Mouse (Mus musculus): Measurements from ENCODE around the gene Tomm7. TPM values are rescaled to one million over a fixed set of nuclear protein-coding genes. Genes with fewer than 3 reads are reported as not detected.
"Not testable (repeated sequence)": the region's sequence is repeated elsewhere in the genome, so short reads cannot be mapped to it uniquely, and the experiment has no call there.

Tomm7 gene
- polyA plus RNA-seq, 1 experiment from 2014 or later, result 81.3 TPM

GRCm38 (mm10) chr5:23862291-23862690, 18.3 kb upstream of the Tomm7 start:
- no peak overlapping the region for H3K27ac ChIP-seq (replicated peaks)
- peaks cover 1% of the 10 kb centered on the region; the same call in 1 of the 2 replicates for H3K36me3 ChIP-seq
- WGBS, result 80% methylated on average over 5 of the region's 5 CpGs
- no peak overlapping the region for H3K9ac ChIP-seq
- H3K4me3 ChIP-seq, result no peak overlapping the region
- no peak overlapping the region for H3K4me2 ChIP-seq
- no peak for ATAC-seq (ENCODE audit: low FRiP score, low read depth)
- no peaks in the 10 kb centered on the region for H3K4me1 ChIP-seq (replicated peaks)
- H3K9me3 ChIP-seq, result no peaks in the 10 kb centered on the region
- H3K27me3 ChIP-seq, result no peaks in the 10 kb centered on the region

DNA sequence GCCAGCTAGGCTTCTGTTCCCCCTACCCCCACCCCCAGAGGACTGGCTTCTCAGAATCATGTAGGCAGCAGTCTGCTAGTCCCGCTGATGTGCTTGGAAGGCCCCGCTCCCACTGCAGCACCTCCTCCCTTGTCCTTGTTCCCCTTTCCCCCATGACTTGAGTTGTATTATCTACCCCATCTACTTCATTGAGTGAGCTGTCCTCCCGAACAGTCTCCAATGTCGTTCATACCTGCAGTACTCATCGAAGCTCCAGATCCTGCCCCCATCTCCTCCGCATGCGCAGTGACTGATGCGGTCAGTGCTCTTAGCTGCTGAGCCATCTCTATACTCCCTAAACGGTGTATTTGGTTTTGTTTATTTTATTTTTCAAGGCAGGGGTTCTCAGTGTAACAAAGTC, 17.8 kb upstream of the Tomm7 start:
- Histone ChIP-seq H3K9me3 (no peaks in the 10 kb centered on the region), H3K9ac (no peak overlapping the region), H3K36me3 (peaks cover 6% of the 10 kb centered on the region; the same call in 1 of the 2 replicates), H3K4me3 (no peak overlapping the region), H3K4me1 (replicated peaks) (no peaks in the 10 kb centered on the region), H3K27me3 (no peaks in the 10 kb centered on the region), H3K27ac (replicated peaks) (no peak overlapping the region), H3K4me2 (no peak overlapping the region)
- WGBS, result 93% methylated on average over 9 of the region's 9 CpGs
- ATAC-seq (ENCODE audit: low FRiP score, low read depth), result no peak

GRCm38 (mm10) chr5:23859896-23860295, 15.9 kb upstream of the Tomm7 start:
- no peak for ATAC-seq (ENCODE audit: low FRiP score, low read depth)
- H3K27ac ChIP-seq (replicated peaks), result no peak overlapping the region
- H3K9ac ChIP-seq, result no peak overlapping the region
- H3K9me3 ChIP-seq, result no peaks in the 10 kb centered on the region
- H3K4me1 ChIP-seq (replicated peaks), result no peaks in the 10 kb centered on the region
- H3K36me3 ChIP-seq, result peaks cover 19% of the 10 kb centered on the region
- H3K27me3 ChIP-seq, result no peaks in the 10 kb centered on the region
- no peak overlapping the region for H3K4me3 ChIP-seq
- WGBS, result 67% methylated on average over 5 of the region's 5 CpGs
- no peak overlapping the region for H3K4me2 ChIP-seq

DNA sequence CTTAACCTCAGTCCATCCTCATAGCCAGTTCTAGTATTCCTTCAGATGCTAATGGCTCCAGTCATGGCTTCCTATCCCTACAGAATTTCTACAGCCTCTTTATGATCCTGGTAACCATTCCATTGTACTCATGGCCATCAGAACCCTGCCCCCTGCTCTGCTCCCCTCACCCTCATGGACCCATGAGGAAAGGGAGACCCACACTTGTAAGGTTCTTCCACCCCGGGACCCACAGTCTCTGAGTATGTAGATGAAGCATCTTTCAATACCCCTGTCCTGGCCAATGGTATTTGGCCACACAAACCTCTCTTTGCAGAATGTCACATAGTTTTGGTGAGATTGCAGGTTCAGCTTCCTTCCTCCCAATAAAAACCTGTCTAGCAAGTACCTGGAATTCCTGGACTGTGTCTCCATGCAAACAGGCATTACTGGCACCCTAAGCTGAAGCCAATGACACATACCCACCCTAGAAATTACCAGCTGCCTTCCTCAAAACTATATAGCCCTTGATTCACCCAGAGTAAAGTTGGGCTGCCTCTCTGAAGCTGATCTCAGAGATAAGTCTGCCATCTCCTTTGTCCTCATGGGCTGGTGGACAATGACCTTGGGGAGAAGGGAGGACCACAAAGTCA, 15.2 kb upstream of the Tomm7 start:
- Histone ChIP-seq H3K9ac (no peak overlapping the region), H3K27ac (replicated peaks) (no peak overlapping the region), H3K36me3 (peaks cover 26% of the 10 kb centered on the region), H3K4me1 (replicated peaks) (no peaks in the 10 kb centered on the region), H3K4me3 (no peak overlapping the region), H3K4me2 (no peak overlapping the region), H3K9me3 (no peaks in the 10 kb centered on the region), H3K27me3 (no peaks in the 10 kb centered on the region)
- 83% methylated on average over 1 of the region's 1 CpGs for WGBS
- no peak for ATAC-seq (ENCODE audit: low FRiP score, low read depth)

DNA sequence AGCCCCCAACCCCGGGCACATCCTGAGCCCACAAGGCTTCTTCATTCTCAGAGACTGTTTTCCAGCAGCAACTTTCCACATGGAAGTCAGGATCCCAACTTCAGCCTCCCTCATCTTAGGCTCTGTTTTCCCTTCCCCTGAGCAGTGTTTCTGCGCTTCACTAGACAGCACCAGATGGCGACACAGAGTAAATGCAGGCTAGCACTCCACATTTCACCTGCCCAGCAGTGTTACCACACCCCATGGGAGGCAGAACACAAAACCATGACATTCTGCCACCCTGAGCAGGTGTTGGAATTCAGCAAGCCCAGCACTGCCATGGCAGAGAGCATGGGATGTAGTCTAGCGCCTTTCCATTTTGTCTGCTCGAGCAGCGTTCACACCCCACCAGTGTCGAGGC, 14.7 kb upstream of the Tomm7 start:
- Histone ChIP-seq H3K36me3 (peaks cover 31% of the 10 kb centered on the region), H3K27me3 (no peaks in the 10 kb centered on the region)
- 85% methylated on average over 7 of the region's 7 CpGs for WGBS

GRCm38 (mm10) chr5:23858001-23858400, 14.0 kb upstream of the Tomm7 start:
- no peak for ATAC-seq (ENCODE audit: low FRiP score, low read depth)
- Histone ChIP-seq H3K36me3 (peaks cover 37% of the 10 kb centered on the region), H3K9me3 (no peaks in the 10 kb centered on the region), H3K4me1 (replicated peaks) (no peaks in the 10 kb centered on the region), H3K4me3 (no peak overlapping the region), H3K4me2 (no peak overlapping the region), H3K27ac (replicated peaks) (no peak overlapping the region), H3K27me3 (no peaks in the 10 kb centered on the region), H3K9ac (no peak overlapping the region)
- WGBS, result 82% methylated on average over 3 of the region's 3 CpGs

More for the DNA sequence above, 14.7 kb upstream of the Tomm7 start:
- Histone ChIP-seq H3K4me2 (no peak overlapping the region), H3K4me1 (replicated peaks) (no peaks in the 10 kb centered on the region), H3K27ac (replicated peaks) (no peak overlapping the region), H3K9me3 (no peaks in the 10 kb centered on the region), H3K4me3 (no peak overlapping the region), H3K9ac (no peak overlapping the region)
- ATAC-seq (ENCODE audit: low FRiP score, low read depth), result no peak

GRCm38 (mm10) chr5:23857189-23857588, 13.2 kb upstream of the Tomm7 start:
- no peak overlapping the region for H3K9ac ChIP-seq
- H3K9me3 ChIP-seq, result no peaks in the 10 kb centered on the region
- H3K27me3 ChIP-seq, result no peaks in the 10 kb centered on the region
- peaks cover 5% of the 10 kb centered on the region; the same call in 1 of the 2 replicates for H3K4me1 ChIP-seq (replicated peaks)
- no peak for ATAC-seq (ENCODE audit: low FRiP score, low read depth)
- H3K4me3 ChIP-seq, result no peak overlapping the region
- H3K36me3 ChIP-seq, result peaks cover 43% of the 10 kb centered on the region
- no peak overlapping the region for H3K4me2 ChIP-seq
- H3K27ac ChIP-seq (replicated peaks), result no peak overlapping the region

- no peak for ATAC-seq (ENCODE audit: low FRiP score, low read depth)
- Histone ChIP-seq H3K27me3 (no peaks in the 10 kb centered on the region), H3K36me3 (peaks cover 43% of the 10 kb centered on the region), H3K9ac (no peak overlapping the region), H3K4me3 (no peak overlapping the region), H3K4me2 (no peak overlapping the region), H3K9me3 (no peaks in the 10 kb centered on the region), H3K4me1 (replicated peaks) (peaks cover 15% of the 10 kb centered on the region), H3K27ac (replicated peaks) (no peak overlapping the region)
- 96% methylated on average over 1 of the region's 1 CpGs for WGBS
These were observed 12.2 kb upstream of the Tomm7 start for GRCm38 (mm10) chr5:23856164-23856563.

GRCm38 (mm10) chr5:23855484-23855883, 11.5 kb upstream of the Tomm7 start:
- peaks cover 43% of the 10 kb centered on the region for H3K36me3 ChIP-seq

GRCm38 (mm10) chr5:23852916-23853315, 9.0 kb upstream of the Tomm7 start:
- H3K9ac ChIP-seq; H3K9me3 ChIP-seq; H3K27ac ChIP-seq (replicated peaks); ATAC-seq (ENCODE audit: low FRiP score, low read depth); H3K4me2 ChIP-seq; H3K4me3 ChIP-seq; H3K27me3 ChIP-seq: not testable (repeated sequence)
- peaks cover 43% of the 10 kb centered on the region for H3K36me3 ChIP-seq
- H3K4me1 ChIP-seq (replicated peaks), result peaks cover 19% of the 10 kb centered on the region
- WGBS, result 100% methylated on average over 1 of the region's 1 CpGs

More at GRCm38 (mm10) chr5:23855484-23855883, 11.5 kb upstream of the Tomm7 start:
- Histone ChIP-seq H3K4me1 (replicated peaks) (peaks cover 19% of the 10 kb centered on the region), H3K4me2 (no peak overlapping the region), H3K27ac (replicated peaks) (no peak overlapping the region), H3K9ac (no peak overlapping the region), H3K4me3 (no peak overlapping the region), H3K27me3 (no peaks in the 10 kb centered on the region), H3K9me3 (no peaks in the 10 kb centered on the region)
- WGBS, result 96% methylated on average over 6 of the region's 6 CpGs
- ATAC-seq (ENCODE audit: low FRiP score, low read depth), result no peak

DNA sequence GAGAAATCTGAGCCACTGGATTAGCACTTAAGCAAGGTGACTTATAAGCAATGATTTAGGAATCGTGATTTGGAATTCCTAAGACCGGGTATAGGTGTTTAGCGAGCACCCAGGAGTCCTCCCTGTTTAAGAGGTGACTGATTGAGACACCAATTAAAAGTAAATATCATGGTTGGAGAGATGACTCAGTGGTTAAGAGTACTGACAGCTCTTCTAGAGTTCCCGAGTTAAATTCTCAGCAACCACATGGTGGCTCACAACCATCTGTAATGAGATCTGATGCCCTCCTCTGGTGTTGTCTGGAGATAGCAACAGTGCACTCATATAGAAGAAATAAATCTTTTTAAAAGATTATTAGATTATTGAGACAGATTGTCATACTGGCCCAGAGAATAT, 7.2 kb upstream of the Tomm7 start:
- Histone ChIP-seq H3K9ac (peak overlapping the region; percentile 63), H3K27ac (replicated peaks) (peak overlapping the region; percentile 81), H3K36me3 (peaks cover 37% of the 10 kb centered on the region), H3K4me3 (peak overlapping the region; percentile 93), H3K4me1 (replicated peaks) (peaks cover 19% of the 10 kb centered on the region), H3K4me2 (peak overlapping the region; percentile 92)
- H3K27me3 ChIP-seq; ATAC-seq (ENCODE audit: low FRiP score, low read depth); H3K9me3 ChIP-seq: not testable (repeated sequence)
- 15% methylated on average over 4 of the region's 4 CpGs for WGBS

GRCm38 (mm10) chr5:23850345-23851159, 6.6 kb upstream of the Tomm7 start:
- peak overlapping the region; percentile 81 for H3K27ac ChIP-seq (replicated peaks)
- peak overlapping the region; percentile 93 for H3K4me3 ChIP-seq
- peak overlapping the region; percentile 92 for H3K4me2 ChIP-seq
- under 1% methylated on average over 61 of the region's 61 CpGs for WGBS
- ATAC-seq (ENCODE audit: low FRiP score, low read depth), result peak; percentile 96
- no peaks in the 10 kb centered on the region for H3K27me3 ChIP-seq
- H3K9me3 ChIP-seq, result no peaks in the 10 kb centered on the region
- peaks cover 30% of the 10 kb centered on the region for H3K36me3 ChIP-seq
- peaks cover 19% of the 10 kb centered on the region for H3K4me1 ChIP-seq (replicated peaks)
- peak overlapping the region; percentile 63 for H3K9ac ChIP-seq
